Mouse (Mus musculus) limb, embryonic 13.5 days (tissue): Measurements from ENCODE around the gene Olfr690. TPM values are rescaled to one million over a fixed set of nuclear protein-coding genes. Genes with fewer than 3 reads are reported as not detected.

Source experiments
- ATAC-seq: fragments of 200-750 bp; cut with Nextera tagmentation; 2 replicates; pipeline ENCODE4 v1.8.0; 2017; ENCODE audit warnings: low read depth, moderate number of reproducible peaks, moderate TSS enrichment; ENCODE audit not compliant: low FRiP score
- H3K27ac ChIP-seq: fragments of 300-500 bp; sonication (generic); 2 replicates; pipeline ENCODE4 v1.5.1; 2015; ENCODE audit warnings: inconsistent platforms, mild to moderate bottlenecking, moderate library complexity
- H3K27me3 ChIP-seq: fragments of 300-500 bp; sonication (generic); 2 replicates; pipeline ENCODE4 v1.6.1; 2015; ENCODE audit warnings: mild to moderate bottlenecking, inconsistent platforms
- H3K36me3 ChIP-seq: fragments of 300-500 bp; sonication (generic); 2 replicates; pipeline ENCODE4 v1.6.1; 2015; ENCODE audit warnings: inconsistent platforms, mild to moderate bottlenecking, moderate library complexity
- H3K4me1 ChIP-seq: fragments of 300-500 bp; sonication (generic); 2 replicates; pipeline ENCODE4 v1.6.1; 2015; ENCODE audit warnings: inconsistent platforms
- H3K4me2 ChIP-seq: fragments of 300-500 bp; sonication (generic); replicated peaks from 2 replicates; pipeline ENCODE4 v1.6.1; 2015; ENCODE audit warnings: inconsistent platforms, mild to moderate bottlenecking, moderate library complexity
- H3K4me3 ChIP-seq: fragments of 300-500 bp; sonication (generic); 2 replicates; pipeline ENCODE4 v1.5.1; 2015; ENCODE audit warnings: moderate library complexity, mild to moderate bottlenecking, inconsistent platforms
- H3K9ac ChIP-seq: fragments of 300-500 bp; sonication (generic); 2 replicates; pipeline ENCODE4 v1.6.1; 2015; ENCODE audit warnings: mild to moderate bottlenecking, inconsistent platforms
- H3K9me3 ChIP-seq: fragments of 300-500 bp; sonication (generic); 2 replicates; pipeline ENCODE4 v1.6.1; 2016; ENCODE audit warnings: inconsistent platforms
- WGBS: fragments of 180-500 bp; shearing (Covaris S2); methylation state at CpG from one replicate; pipeline ENCODE4 v1.1.7; 2015; 5-methylcytosine and 5-hydroxymethylcytosine counted together
- polyA plus RNA-seq: library from polyadenylated mRNA; unstranded; fragments of >200 nt; fragmentation: Nextera tagmentation; extraction: Ambion mirVana; gene quantifications from 2 replicates; pipeline ENCODE4 v1.2.1, GENCODE M21; 2015

The Olfr690 gene
- polyA plus RNA-seq, 1 experiment from 2014 or later: not detected

- no peak for ATAC-seq
- 49% methylated on average over 1 of the region's 1 CpGs for WGBS
- no peak within 1 kb of the TSS for H3K4me3 ChIP-seq
Measured at GRCm38 (mm10) chr7:105342170-105342569, 8.3 kb upstream of the Olfr690 start, which contains the start of gene Olfr691. Gene Olfr691, minus strand, starts transcription at chr7:105342270.

GRCm38 (mm10) chr7:105325302-105325701 is 8.6 kb downstream of the Olfr690 start:
- Histone ChIP-seq H3K27me3 (no peaks in the 10 kb centered on the region), H3K9me3 (no peaks in the 10 kb centered on the region), H3K36me3 (no peaks in the 10 kb centered on the region), H3K9ac (no peak overlapping the region), H3K4me1 (no peaks in the 10 kb centered on the region), H3K27ac (no peak overlapping the region), H3K4me2 (no peak overlapping the region), H3K4me3 (no peak overlapping the region)
- 70% methylated on average over 2 of the region's 2 CpGs for WGBS
- no peak for ATAC-seq

More at GRCm38 (mm10) chr7:105342170-105342569, 8.3 kb upstream of the Olfr690 start, which contains the start of gene Olfr691:
- Histone ChIP-seq H3K9me3 (no peaks in the 10 kb centered on the region), H3K27me3 (no peaks in the 10 kb centered on the region), H3K4me2 (no peak within 1 kb of the TSS), H3K4me1 (no peaks in the 10 kb centered on the region), H3K9ac (no peak within 1 kb of the TSS), H3K36me3 (no peaks in the 10 kb centered on the region), H3K27ac (no peak within 1 kb of the TSS)

GRCm38 (mm10) chr7:105310865-105311264 is 23.0 kb downstream of the Olfr690 start, which contains the start of gene Olfr689:
Gene Olfr689, plus strand, starts transcription at chr7:105311165.
- no peak for ATAC-seq
- Histone ChIP-seq H3K36me3 (no peaks in the 10 kb centered on the region), H3K9me3 (no peaks in the 10 kb centered on the region), H3K27me3 (no peaks in the 10 kb centered on the region), H3K4me1 (no peaks in the 10 kb centered on the region), H3K4me2 (no peak within 1 kb of the TSS), H3K4me3 (no peak within 1 kb of the TSS), H3K27ac (no peak within 1 kb of the TSS), H3K9ac (no peak within 1 kb of the TSS)
- 88% methylated on average over 1 of the region's 1 CpGs for WGBS

- Histone ChIP-seq H3K27ac (no peak overlapping the region), H3K27me3 (no peaks in the 10 kb centered on the region), H3K36me3 (no peaks in the 10 kb centered on the region), H3K9me3 (no peaks in the 10 kb centered on the region), H3K4me3 (no peak overlapping the region), H3K4me1 (no peaks in the 10 kb centered on the region), H3K4me2 (no peak overlapping the region), H3K9ac (no peak overlapping the region)
- no peak for ATAC-seq
Measured at GRCm38 (mm10) chr7:105290051-105290450, 43.9 kb downstream of the Olfr690 start.

- Histone ChIP-seq H3K9ac (no peak within 1 kb of the TSS), H3K4me3 (no peak within 1 kb of the TSS), H3K4me2 (no peak within 1 kb of the TSS), H3K36me3 (no peaks in the 10 kb centered on the region), H3K27ac (no peak within 1 kb of the TSS), H3K4me1 (no peaks in the 10 kb centered on the region), H3K27me3 (no peaks in the 10 kb centered on the region), H3K9me3 (no peaks in the 10 kb centered on the region)
- no peak for ATAC-seq
- 73% methylated on average over 6 of the region's 6 CpGs for WGBS
Measured at GRCm38 (mm10) chr7:105287795-105288194, 46.1 kb downstream of the Olfr690 start, which contains the start of gene Olfr688. Gene Olfr688, plus strand, starts transcription at chr7:105288095.

Other genes starting within 250 kb of the Olfr690 start
- gene Olfr680-ps1, start 241.3 kb downstream of the Olfr690 start, polyA plus RNA-seq: not detected in 2 replicates
- not detected in 2 replicates for gene Olfr681, start 217.3 kb downstream of the Olfr690 start, polyA plus RNA-seq
- gene Olfr683, start 187.1 kb downstream of the Olfr690 start, polyA plus RNA-seq: not detected in 2 replicates
- not detected in 2 replicates for gene Olfr684, start 170.5 kb downstream of the Olfr690 start, polyA plus RNA-seq
- gene Olfr685, start 148.1 kb downstream of the Olfr690 start, polyA plus RNA-seq: not detected in 2 replicates
- gene Olfr686, start 126.6 kb downstream of the Olfr690 start, polyA plus RNA-seq: not detected in 2 replicates
- not detected in 2 replicates for gene Olfr688, start 46.0 kb downstream of the Olfr690 start, polyA plus RNA-seq
- not detected in 2 replicates for gene Olfr689, start 22.9 kb downstream of the Olfr690 start, polyA plus RNA-seq
- not detected in 2 replicates for gene Olfr691, start 8.2 kb upstream of the Olfr690 start, polyA plus RNA-seq
- not detected in 2 replicates for gene Olfr692, start 34.1 kb upstream of the Olfr690 start, polyA plus RNA-seq
- gene Gm5901, start 40.9 kb upstream of the Olfr690 start, polyA plus RNA-seq: not detected in 2 replicates
- gene Fam160a2, start 66.0 kb upstream of the Olfr690 start, polyA plus RNA-seq: 47.0 and 49.2 TPM in 2 replicates
- gene Cnga4, start 70.5 kb upstream of the Olfr690 start, polyA plus RNA-seq: not detected in 2 replicates
- 0.09 TPM in 1 of 2 replicates, not detected in the other for gene Cckbr, start 91.6 kb upstream of the Olfr690 start, polyA plus RNA-seq
- gene Cavin3, start 148.2 kb upstream of the Olfr690 start, polyA plus RNA-seq: 51.2 and 52.2 TPM in 2 replicates
- gene Smpd1, start 220.3 kb upstream of the Olfr690 start, polyA plus RNA-seq: 40.1 and 40.8 TPM in 2 replicates
- 51.1 and 58.3 TPM in 2 replicates for gene Apbb1, start 247.5 kb upstream of the Olfr690 start, polyA plus RNA-seq